Mouse (Mus musculus): ENCODE results near the gene D030056L22Rik.

DNA sequence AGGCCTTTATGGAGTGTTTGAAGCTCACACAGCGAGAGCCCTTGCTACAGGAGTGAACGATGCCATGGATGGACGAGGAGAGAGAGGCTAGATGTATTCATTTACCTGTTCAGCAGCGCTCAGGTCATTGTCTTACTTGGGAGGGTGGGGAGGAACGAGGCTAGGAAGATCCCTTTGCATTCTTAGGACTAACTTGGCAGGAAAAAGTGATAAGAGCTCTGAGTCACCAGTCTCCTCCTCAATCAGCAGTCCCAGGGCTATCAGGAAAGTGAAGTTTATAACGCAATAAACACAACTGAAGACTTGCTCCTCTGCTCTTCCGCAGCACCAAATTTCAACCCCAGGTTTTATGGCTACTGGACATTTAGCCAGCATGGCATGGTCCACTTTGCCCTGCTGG is 17.3 kb downstream of the D030056L22Rik start:
- TF ChIP-seq CTCF (IDR thresholded peaks at IDR 0.05; ENCODE audit: borderline replicate concordance, extremely low read depth, insufficient read depth, insufficient read length), result no peak
- no peak for TF ChIP-seq POLR2A (IDR thresholded peaks at IDR 0.05; ENCODE audit: borderline replicate concordance, extremely low read depth, insufficient read depth, insufficient read length, poor library complexity, severe bottlenecking)

Measured in brain, embryonic 14.5 days (tissue).